Mouse (Mus musculus): Measurements from ENCODE around the gene Bmpr1b.

DNA sequence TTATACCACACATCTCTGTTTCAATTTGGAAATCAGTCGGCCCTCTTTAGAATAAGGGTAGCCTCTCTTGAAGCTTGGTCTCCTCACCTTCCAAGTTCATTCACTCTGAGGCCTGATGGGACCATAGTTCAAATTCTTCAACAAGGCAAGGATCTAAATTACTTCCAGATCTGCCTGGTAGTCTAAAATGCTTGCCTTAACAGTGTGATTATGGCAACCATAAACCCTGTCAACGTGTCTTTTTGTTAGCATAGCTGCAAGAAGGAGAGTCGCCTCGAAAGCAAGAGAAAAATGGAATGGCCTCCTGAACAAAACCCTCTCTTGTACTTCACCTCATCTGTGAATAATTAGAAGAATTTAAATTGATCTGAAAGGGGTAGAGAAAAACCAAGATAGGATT lies 75.2 kb downstream of the Bmpr1b start:
- TF ChIP-seq POLR2A (IDR thresholded peaks at IDR 0.05; ENCODE audit: control insufficient read depth, extremely low read depth, insufficient read depth, low read length, poor library complexity) (no peak), CTCF (IDR thresholded peaks at IDR 0.05; ENCODE audit: borderline replicate concordance, control insufficient read depth, extremely low read depth, insufficient read depth, low read length, poor library complexity) (no peak)
